Mouse (Mus musculus) thymus, adult 18-20 months (tissue): Measurements from ENCODE around the gene Ankrd54.
A peak's percentile ranks its signal among the peaks of the same experiment; 100 is the strongest.

ENCODE experiments used
- DNase-seq, 2 experiments: peaks; one replicate each; pipeline ENCODE4 v3.0.0; 2022; ENCODE audit warnings: mixed read lengths in 2 of 2

Ankrd54 gene

DNA sequence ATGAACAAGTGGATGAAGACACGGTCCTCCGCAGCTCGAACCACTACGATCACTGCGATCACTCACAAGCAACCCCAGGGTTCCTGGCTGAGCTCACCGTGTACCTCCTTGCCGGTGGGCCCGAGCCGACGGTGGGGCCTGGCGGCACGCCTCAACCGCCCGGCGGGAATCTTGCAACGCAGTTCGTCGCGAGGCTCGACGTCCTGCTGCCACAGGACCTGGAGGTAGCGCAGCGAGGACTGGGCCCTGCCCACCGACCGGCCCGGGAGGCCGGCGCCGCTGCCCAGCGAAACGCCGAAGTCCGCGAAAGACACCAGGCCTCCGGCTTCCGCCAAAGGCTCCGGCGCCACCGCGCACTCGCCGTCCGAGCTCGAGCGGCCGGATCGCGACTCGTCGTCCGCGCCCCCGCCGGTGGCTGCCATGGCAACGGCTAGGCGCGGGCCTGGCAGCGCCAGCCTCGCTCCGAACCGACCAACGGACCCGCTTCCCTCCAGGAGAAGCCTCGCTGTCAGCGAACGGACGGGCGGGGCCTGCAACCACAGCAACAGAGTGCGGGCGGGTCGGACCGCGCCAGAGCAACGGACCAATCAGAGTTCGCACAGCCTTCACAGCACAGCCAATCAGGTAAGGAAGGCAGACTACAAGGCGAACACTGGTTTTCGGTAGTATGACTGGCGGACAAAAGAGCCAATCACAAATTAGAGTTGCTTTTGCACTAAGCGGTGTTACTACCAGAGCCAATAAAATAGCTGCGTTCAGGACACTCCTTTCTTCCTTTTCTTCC lies at the start of gene Ankrd54:
TSS of gene Ankrd54 (minus strand) at position 518 of the 784 bp plus-strand sequence.
- DNase-seq = peak; percentile 95 to 97

DNA sequence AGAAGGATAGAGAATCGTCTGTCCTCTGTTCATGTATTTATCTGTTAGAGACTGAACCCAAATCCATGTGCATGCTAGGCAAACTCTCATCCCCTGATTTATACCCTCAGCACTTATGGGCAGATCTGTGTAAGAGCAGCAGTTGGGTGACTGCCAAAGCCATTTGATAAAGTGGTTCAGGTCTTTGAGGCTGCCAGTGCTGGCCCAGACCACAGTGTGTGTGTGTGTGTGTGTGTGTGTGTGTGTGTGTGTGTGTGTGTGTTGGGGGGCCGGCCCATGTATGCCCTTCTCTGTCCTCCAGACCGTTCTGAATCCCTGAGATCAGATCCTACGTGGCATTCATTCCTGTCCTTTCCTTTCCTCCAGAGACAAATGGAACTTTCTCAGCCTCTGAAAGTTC lies 49.1 kb upstream of the Ankrd54 start:
- no peak for DNase-seq

DNA sequence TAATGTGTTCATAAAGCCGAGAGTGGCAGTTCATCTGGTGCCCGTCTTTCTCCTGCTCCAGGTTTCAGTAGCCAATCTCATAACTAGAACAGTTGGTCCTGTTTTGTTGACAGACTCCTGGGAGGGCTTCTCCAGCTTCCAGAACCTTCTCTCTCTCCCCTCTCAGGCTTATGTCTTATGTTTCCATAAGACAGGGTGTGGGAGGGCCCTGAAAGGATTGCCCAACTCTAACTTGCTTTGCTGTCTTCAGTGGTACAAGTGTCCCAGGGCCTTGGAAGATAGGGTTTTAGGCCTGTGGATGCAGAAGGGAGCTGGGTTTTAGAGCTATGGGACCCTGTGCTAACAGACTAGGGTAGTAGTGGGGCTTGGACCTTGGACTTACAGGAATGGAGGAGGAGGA lies 47.8 kb upstream of the Ankrd54 start:
- no peak for DNase-seq

DNA sequence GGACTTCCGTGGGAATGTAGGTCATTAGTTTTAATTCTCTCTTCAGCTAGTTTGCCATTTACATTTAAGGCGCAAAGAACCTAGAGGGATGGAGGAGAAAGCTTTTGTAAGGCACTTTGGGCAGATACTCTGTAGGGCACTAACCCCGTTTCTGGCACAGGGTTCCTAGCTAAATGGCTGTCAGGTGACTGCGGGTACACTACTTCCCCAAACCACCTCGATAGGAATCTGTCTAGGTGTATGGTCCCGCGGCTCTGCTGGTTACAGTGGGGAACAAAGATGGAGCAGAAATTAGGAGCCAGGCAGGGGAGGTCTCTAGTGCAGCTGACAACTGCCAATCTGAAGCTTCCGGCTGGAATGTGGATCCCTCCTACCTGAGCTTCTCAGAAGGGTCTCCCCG lies 47.3 kb upstream of the Ankrd54 start:
- no peak for DNase-seq

DNA sequence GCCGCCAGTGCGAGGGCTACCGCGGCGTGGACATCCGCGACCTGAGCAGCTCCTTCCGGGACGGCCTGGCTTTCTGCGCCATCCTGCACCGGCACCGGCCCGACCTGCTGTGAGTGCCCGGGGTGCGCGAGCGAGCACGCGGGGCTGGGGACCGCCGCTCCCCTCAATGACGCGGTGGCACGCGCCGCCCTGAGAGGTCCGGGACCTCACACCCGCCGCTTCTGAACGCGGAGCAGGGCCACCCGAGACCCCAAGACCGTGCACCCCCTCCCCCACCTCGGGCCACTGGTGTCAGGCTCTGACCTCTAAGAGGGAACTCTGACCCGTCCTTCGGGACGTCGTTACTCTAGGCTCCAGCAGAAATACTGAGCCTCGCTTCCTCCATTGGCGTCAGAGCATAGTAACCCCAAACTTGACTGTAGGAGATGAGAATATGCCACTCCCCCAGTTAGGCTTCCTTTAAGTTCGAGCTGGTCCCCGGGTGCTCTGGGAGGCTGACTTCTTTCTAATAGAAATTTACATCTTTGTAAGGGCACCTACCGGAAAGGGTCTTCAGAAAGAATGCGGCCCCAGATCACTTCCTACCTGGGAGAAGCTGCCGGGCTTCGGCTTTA lies 46.7 kb upstream of the Ankrd54 start:
- DNase-seq = peak; percentile 13 to 34

DNA sequence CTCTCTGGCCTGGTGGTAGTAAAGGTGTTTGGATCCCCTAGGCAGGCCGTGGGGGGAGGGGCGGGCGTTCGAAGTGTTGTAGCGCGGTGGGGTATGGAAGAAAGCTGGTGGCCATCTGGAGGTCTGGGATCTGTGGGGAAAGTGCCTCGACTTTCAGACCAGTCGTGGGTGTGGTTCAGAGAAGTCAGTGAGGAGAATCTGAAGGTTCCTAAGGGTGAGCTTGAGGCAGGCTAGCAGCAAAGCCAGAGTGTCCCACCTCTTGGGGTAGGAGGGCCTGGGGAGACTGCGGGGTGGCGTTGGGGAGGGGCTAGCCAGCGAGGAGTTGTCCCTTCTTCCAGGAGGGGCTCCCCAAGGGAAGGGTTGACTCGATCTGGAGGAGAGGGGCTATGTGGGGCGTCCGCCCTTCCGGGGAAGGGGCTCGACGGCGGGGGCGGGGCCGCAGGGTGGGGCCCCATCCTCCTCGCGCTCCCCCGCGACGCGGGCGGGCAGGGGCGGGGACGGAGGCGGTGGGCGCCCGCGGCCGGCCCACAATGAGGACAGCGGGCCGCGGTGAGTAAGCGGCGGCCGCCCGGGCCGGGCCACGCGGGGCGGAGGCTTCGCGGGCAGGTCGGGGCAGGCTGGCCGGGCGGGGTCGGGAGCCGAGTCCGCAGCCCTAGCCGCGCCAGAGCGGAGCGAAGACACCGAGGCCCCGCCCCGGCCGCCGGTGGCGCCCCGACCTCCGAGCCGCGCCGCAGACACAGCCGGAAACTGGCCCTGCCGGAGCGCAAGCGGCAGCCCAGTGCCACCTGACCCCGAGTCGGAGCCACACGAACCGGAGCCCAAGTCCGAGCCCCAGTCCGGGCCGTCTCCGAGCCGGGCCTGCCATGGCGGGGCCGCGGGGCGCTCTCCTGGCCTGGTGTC lies 46.0 kb upstream of the Ankrd54 start, which contains the start of gene Micall1:
TSS of gene Micall1 (plus strand) at position 478 of the 900 bp plus-strand sequence.
- DNase-seq = peak; percentile 54 to 56

DNA sequence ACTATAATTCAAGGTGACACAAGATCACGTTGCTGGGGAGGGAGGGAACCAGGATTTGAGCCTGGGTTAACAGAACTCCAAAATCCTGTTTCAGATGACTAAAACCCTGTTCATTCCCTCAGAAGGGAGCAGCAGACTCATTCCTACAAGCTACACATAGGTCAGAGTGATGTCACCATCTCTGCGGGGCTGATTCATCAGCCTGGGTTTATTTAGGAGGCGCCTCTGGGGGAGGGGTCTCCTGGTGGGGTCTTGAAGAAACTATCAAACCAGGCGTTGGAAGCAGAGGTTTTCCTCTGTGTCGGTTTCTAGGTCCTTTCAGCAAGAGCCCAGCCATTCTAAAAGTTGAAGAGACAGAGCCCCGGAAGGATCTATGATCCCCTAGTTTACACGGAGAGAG lies 45.3 kb upstream of the Ankrd54 start:
- DNase-seq = no peak

DNA sequence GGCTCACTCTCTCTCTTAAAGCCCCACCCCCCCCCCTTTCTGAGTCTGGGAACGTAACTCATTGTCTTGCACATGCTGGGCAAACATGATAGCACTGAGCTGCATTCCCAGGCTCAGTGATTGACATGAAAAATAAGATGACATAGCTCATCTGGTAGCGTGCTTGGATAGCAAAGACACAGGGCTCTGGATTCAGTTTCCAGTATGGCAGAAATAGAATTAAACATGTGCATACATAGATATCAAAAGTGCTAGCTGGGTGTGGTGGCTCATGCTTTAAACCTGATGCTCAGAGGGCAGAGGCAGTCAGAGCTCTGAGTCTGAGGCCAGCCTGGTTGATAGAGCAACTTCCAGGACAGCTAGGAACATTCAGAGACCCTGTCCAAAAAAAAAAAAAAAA lies 43.1 kb upstream of the Ankrd54 start:
- no peak for DNase-seq

DNA sequence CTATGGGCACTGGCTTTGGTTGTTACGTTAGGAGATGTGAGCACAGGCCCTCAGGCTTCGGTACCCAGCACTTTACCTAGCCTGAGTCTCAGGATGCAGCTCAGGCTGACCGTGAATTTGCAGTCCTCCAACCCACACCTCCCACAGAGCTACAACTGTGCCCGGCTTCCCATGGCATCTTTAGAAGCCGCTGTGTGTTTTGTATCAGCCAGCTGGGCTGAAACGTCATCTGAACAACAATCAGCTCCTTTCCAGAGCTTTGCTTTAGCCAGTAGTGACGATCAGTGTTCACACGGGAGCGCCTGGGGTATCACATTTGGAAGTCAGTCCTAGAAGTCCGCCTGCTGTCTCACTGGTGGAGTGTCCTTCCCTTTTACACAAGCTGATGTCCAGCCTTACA lies 40.6 kb upstream of the Ankrd54 start:
- no peak for DNase-seq

DNA sequence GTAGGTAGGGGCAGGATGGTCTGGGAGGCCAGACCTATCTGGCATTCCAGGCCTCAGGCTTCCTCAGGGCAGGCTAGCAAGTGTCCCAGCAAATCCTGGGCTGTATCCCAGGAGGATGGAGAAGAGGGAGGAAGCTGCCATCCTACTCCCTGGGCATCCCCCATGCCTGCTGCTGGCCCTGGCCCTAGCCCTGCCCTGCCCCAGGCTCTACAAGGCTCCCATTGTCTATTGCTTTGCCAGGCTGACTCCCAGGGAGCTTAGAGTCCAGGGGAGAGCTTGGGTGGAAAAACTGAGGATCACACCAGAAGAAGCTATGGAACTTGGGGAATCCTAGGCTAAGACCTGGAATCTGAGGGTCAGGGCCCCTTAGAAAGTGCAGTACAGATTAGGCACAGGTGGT lies 38.8 kb upstream of the Ankrd54 start:
- no peak for DNase-seq

DNA sequence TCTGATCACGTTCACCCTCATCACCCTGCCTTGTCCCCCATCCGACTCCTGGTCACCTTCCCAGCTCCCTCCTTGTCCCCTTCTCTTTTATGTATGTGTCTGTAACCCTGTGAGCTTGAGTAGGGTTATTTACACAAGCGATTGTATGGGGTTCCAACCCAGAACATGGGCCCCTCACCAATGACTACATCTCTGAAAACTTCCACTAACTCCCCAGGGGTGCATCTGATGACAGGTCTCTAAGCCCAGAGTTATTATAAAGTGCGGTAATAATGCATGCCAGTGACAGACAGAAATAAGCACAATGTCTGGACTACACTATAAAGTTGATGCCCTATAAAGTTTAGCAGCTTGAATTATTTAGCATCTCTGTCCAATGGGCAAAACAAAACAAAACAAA lies 37.7 kb upstream of the Ankrd54 start:
- DNase-seq = no peak

DNA sequence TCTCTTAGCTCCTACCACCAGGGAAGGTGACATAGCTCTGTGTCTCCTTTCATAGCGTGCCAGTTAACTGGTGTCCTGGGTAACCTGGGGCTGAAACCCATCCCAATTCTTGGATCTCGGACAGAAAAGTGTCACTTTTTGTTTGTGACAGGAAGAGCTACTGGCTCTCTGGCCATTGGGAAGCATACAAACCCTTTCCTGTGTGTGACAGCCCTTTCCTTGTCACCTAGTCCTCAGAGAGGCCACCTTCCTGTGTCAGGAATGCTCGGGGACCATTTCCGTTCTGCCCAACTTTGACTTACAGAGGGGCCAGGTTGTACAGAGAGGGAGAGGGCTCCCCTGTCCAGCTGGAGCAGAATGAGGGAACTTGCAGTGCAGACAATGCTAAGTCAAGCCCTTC lies 36.8 kb upstream of the Ankrd54 start:
- DNase-seq = no peak

DNA sequence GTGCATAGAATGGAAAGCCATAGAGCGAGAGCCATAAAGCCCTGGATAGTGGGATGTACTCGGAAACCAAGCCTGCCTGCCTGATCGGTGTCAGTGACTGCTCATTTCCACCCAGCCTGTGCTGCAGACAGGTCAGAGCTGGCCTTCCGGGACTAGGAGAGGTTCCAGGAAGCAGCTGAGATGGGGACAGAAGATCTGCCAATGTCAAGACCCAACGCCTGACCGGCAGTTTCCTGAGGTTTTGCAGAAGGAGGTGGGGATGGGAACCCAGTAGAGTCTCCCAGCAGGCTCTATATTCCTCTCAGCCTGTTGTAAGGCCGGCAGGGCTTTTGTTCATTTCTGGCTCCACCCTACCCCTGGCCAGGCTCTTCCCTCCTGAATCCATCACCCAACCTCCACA lies 36.2 kb upstream of the Ankrd54 start:
- no peak for DNase-seq

DNA sequence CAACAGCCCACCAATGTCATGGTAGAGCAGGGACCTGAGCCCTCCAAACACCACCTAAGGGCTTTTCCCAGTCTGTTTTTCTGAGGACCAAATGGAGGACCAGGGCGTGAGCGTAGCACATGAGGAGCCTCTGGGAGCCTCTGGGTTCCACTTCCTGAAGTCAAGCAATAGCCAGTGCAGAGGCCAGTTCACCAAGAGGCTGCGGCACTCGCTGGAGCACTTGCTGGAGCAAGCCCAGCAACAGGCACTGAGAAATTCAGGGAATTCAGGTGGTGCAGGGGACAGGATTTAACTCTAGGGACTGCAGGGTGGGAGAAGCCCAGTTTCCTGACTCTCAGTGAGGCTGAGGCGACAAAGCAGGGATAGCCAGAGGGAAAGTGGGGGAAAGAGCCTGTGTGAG lies 35.5 kb upstream of the Ankrd54 start:
- no peak for DNase-seq

DNA sequence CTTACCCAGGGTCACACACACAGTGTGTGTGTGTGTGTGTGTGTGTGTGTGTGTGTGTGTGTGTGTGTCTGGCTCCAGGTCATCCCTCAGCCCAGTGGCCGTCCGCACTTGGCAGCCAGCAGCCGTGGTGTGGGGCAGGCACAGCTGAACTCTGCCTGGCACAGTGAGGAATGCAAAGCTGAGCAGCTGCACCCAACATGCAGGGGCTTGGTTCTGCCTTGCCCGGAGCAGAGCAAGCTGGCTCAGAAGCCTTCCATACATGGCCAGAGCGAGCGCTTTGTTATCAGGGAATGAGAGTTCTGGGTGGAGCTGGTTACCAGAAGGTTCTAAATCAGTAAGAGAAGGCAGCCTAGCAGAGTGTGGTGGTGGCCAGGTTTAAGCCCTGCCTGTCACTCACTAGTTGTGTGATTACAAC lies 34.9 kb upstream of the Ankrd54 start:
- DNase-seq = no peak

DNA sequence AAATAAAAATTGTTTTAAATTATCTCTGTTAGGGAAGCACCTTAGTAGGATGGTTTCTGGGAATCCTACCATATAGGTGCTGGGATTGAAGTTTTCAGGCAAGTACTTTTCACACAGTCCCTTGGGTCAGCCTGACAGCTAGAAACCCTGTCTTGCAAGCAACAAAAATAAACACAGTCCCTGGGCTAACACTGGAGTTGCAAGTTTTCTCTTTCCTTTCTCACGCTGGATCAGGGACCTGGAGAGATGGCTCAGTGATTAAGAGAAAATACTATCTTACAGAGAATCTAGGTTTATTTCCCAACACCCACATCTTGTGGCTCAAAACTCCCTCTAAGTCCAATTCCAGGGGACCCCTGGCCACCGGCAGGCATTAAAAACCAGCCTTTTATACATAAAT lies 34.4 kb upstream of the Ankrd54 start:
- no peak for DNase-seq

DNA sequence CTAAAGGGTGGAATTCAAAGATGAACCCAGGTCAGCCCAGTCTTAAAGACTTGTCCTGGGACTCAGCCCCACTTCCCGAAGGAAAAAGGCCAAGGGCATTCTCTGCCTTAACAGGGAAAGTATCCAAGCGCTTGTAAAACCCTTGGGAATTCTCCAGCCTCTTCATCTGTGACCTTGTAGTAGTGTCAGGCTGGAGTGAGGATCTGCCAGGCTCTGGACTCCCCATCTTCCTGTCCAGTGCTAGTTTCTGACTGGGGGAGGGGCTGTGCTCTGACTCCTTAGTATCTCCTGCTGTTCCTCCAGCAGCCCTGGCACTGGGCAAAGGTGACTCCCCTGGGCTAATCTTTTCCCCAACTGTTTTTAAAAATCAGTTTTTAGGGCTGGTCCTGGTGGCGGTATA lies 33.9 kb upstream of the Ankrd54 start:
- DNase-seq = no peak

DNA sequence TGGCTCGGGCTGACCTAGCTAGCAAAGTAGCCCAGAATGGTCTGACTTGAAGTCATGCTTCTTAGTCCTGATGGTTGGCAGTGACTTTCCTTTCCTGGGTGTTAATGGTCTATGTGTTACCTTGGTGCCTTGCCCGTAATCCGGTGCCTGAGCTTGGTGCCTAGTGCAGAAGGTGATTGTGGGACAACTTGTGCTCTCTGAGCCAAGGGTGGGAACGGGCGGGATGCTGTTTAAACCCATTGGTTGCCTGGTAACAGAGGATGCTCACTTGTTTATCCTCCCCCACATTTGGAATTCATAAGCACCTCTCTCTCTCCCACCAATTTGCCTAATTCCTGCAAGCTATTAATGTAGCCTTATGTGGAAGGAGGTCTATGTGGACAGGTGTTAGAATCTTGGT lies 32.8 kb upstream of the Ankrd54 start:
- no peak for DNase-seq

DNA sequence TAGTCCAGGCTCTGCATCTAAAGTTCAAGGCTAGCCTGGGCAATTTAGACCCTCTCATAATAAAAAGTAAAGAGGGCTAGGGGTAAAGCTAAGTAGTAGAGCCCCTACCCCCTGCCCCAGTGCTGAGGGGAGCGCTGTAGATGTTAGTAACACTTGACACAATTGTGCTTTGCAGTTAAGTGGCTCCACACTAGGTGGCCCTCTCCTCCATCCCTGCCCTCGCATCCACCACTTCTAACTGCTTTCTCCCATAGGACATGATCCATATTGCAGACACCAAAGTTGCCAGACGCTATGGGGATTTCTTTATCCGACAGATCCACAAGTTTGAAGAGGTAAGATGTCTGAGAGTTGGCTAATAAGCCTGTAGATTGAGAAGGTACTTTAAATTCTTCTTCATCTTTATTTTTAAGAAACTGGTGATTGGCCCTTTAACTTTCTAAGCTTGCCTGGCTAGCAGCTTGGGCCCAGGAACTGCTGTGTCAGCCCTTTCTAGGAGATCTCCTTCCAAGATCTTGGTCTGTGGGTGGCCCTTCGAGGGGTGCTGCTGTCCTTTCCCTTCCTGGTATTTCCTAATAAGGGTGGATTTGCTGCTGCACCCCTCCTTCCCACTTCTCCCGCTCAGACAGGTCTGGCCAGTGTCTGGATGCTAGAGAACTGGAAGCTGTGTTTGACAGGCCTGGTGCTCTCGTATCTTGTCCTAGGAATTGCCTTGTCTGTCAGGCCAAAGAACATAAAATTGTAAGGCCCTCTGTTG lies 30.6 kb upstream of the Ankrd54 start:
- no peak for DNase-seq

DNA sequence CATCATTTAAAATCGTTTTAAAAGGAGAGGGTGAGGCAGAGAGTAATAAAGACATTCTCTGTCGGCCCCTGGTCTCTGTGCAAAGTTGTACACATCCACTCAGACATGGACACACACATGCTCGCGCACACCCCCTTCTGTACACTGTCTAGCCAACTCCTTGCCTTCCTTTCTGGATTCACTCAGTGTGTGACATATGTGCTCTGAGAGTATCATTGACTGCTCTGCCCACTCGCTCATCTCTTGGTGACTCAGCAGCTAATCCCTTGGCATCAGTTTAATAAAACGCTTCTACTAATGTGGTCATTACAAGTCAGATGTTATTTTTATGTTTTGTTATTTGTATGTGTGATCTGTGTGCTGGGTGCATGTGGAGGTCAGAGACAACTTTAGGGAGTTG lies 29.6 kb upstream of the Ankrd54 start:
- DNase-seq = no peak

DNA sequence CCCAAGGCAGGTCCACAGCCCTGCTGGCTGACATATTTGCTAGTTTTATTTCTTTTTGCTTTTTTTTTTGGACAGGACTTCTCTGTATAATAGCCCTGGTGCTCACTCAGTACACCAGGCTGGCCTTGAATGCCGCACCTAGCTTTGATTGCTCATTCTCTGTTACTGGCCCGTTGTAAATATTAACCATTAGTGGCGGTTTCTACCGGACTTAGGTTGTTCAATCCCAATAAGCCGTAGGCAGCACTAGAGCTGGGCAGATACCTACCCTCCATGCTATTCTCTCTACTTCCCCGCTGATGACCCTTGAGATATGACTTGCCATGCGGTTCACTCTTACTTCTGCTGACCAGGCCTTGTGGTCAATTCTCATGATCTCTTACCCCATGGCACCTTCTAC lies 16.9 kb upstream of the Ankrd54 start:
- DNase-seq = no peak

DNA sequence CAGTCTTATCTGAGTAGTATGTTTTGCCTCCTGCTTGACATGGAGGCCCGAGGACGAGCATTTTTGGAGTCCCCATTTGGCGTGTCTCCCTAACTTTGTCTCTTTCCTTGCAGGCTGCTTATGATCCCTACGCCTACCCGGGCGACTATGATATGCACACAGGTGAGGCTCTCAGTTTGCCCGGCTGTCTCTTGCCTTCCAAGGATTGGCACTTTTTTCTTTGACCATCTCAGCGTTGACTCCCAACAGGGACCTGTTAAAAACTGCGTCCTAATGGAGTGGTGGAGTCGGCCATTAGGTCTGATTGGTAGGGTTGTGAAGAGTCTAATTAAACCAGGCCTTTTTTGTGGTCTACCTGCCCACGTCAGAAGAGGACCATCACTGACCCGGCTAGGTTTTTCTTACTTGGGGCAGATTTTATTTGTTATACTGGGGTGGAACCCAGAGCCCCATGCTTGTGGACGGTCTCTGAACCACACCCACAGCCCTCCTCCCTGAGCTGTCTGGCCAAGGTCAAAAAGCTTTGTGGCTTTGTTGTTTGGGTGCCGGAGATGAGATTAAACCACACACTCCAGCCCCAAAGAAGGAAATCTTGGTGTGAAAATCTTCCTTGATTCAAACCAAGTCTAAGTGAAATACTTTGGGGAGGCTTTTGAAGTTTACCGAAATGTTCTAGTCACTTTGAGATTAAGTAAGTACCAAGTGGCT lies 13.1 kb upstream of the Ankrd54 start:
- DNase-seq = no peak
